Mouse (Mus musculus) kidney, postnatal 0 days (tissue): ENCODE results near the gene Rtbdn. TPM values are rescaled to one million over a fixed set of nuclear protein-coding genes. Genes with fewer than 3 reads are reported as not detected.

Experiments
- ATAC-seq: fragments of 200-750 bp; cut with Nextera tagmentation; replicated peaks from 2 replicates; pipeline ENCODE4 v1.8.0; 2017; ENCODE audit warnings: low read depth, moderate number of reproducible peaks, moderate TSS enrichment, moderate library complexity; ENCODE audit not compliant: low FRiP score
- DNase-seq: peaks from one replicate; pipeline ENCODE4 v3.0.0-alpha.2; 2016; ENCODE audit warnings: low spot score
- H3K27ac ChIP-seq: fragments of 300-500 bp; sonication (generic); 2 replicates; pipeline ENCODE4 v1.5.1; 2014; ENCODE audit warnings: mild to moderate bottlenecking
- H3K27me3 ChIP-seq: fragments of 300-500 bp; sonication (generic); 2 replicates; pipeline ENCODE4 v1.6.1; 2014; ENCODE audit warnings: low read length, mixed read lengths; ENCODE audit not compliant: insufficient read depth
- H3K36me3 ChIP-seq: fragments of 300-500 bp; sonication (generic); 2 replicates; pipeline ENCODE4 v1.6.1; 2014; ENCODE audit warnings: low read length, mixed read lengths; ENCODE audit not compliant: insufficient read depth
- H3K4me1 ChIP-seq: fragments of 300-500 bp; sonication (generic); replicated peaks from 2 replicates; pipeline ENCODE4 v1.6.1; 2014; ENCODE audit warnings: antibody characterized with exemption, low read length, mixed read lengths; ENCODE audit not compliant: insufficient read depth
- H3K4me2 ChIP-seq: fragments of 300-500 bp; sonication (generic); 2 replicates; pipeline ENCODE4 v1.6.1; 2014; ENCODE audit warnings: mild to moderate bottlenecking, low read length, moderate library complexity, mixed read lengths
- H3K4me3 ChIP-seq: fragments of 300-500 bp; sonication (generic); replicated peaks from 2 replicates; pipeline ENCODE4 v1.5.1; 2014; ENCODE audit warnings: low read depth, low read length
- H3K9ac ChIP-seq: fragments of 300-500 bp; sonication (generic); 2 replicates; pipeline ENCODE4 v1.6.1; 2014; ENCODE audit warnings: low read depth, low read length
- H3K9me3 ChIP-seq: fragments of 300-500 bp; sonication (generic); replicated peaks from 2 replicates; pipeline ENCODE4 v1.6.1; 2016; ENCODE audit warnings: low read length, inconsistent platforms, mixed read lengths
- CTCF ChIP-seq: IDR thresholded peaks from 2 replicates; pipeline ENCODE4 v1.5.1; 2016; ENCODE audit warnings: antibody characterized with exemption, low read depth, mild to moderate bottlenecking, moderate library complexity
- WGBS: fragments of 180-500 bp; shearing (Covaris S2); extraction: QIAGEN DNeasy Blood & Tissue Kit; methylation state at CpG from one replicate; pipeline ENCODE4 v1.1.7; 2014; 5-methylcytosine and 5-hydroxymethylcytosine counted together
- polyA plus RNA-seq: library from polyadenylated mRNA; unstranded; fragments of >200 nt; fragmentation: Nextera tagmentation; extraction: Ambion mirVana; gene quantifications from 2 replicates; pipeline ENCODE4 v1.2.1, GENCODE M21; 2015

Gene Rtbdn
- polyA plus RNA-seq, 1 experiment from 2014 or later = 0.09 TPM

GRCm38 (mm10) chr8:84974543-84975142, 27.9 kb downstream of the Rtbdn start:
- no peak for TF ChIP-seq CTCF
- H3K4me3 ChIP-seq = no peak overlapping the region
- no peaks in the 10 kb centered on the region for H3K27me3 ChIP-seq
- ATAC-seq (no peak), DNase-seq (no peak)
- no peak overlapping the region for H3K4me2 ChIP-seq
- WGBS = 79% methylated on average over 8 of the region's 8 CpGs
- H3K27ac ChIP-seq = no peak overlapping the region
- H3K9ac ChIP-seq = no peak overlapping the region
- H3K36me3 ChIP-seq = peaks cover 21% of the 10 kb centered on the region
- peaks cover 20% of the 10 kb centered on the region for H3K4me1 ChIP-seq
- H3K9me3 ChIP-seq = no peaks in the 10 kb centered on the region

GRCm38 (mm10) chr8:84975434-84975833, 28.6 kb downstream of the Rtbdn start:
- ATAC-seq (no peak), DNase-seq (peak; percentile 80)
- H3K4me2 ChIP-seq = peak overlapping the region; percentile 98
- peaks cover 21% of the 10 kb centered on the region for H3K36me3 ChIP-seq
- WGBS = 36% methylated on average over 7 of the region's 7 CpGs
- no peaks in the 10 kb centered on the region for H3K9me3 ChIP-seq
- H3K27me3 ChIP-seq = no peaks in the 10 kb centered on the region
- peak overlapping the region; percentile 69; the same call in 1 of the 2 replicates for H3K4me3 ChIP-seq
- H3K27ac ChIP-seq = peak overlapping the region; percentile 96; the same call in 1 of the 2 replicates
- H3K4me1 ChIP-seq = peaks cover 20% of the 10 kb centered on the region
- peak; percentile 96 for TF ChIP-seq CTCF
- no peak overlapping the region for H3K9ac ChIP-seq

- H3K4me1 ChIP-seq = peaks cover 22% of the 10 kb centered on the region
- peak; percentile 96 for DNase-seq
- under 1% methylated on average over 61 of the region's 61 CpGs for WGBS
- H3K27ac ChIP-seq = peak overlapping the region; percentile 96
- TF ChIP-seq CTCF = no peak
- peak overlapping the region; percentile 69 for H3K4me3 ChIP-seq
- peak overlapping the region; percentile 86 for H3K9ac ChIP-seq
- H3K4me2 ChIP-seq = peak overlapping the region; percentile 98
- ATAC-seq = peak; percentile 67
- H3K36me3 ChIP-seq = peaks cover 16% of the 10 kb centered on the region
- no peaks in the 10 kb centered on the region for H3K27me3 ChIP-seq
- no peaks in the 10 kb centered on the region for H3K9me3 ChIP-seq
Measured at GRCm38 (mm10) chr8:84976031-84976762, 29.4 kb downstream of the Rtbdn start.

GRCm38 (mm10) chr8:84976763-84977434, 30.1 kb downstream of the Rtbdn start:
- Histone ChIP-seq H3K27ac (peak overlapping the region; percentile 96; the same call in 1 of the 2 replicates), H3K4me2 (peak overlapping the region; percentile 98), H3K36me3 (peaks cover 11% of the 10 kb centered on the region; the same call in 1 of the 2 replicates), H3K4me3 (peak overlapping the region; percentile 69), H3K9ac (peak overlapping the region; percentile 86), H3K9me3 (no peaks in the 10 kb centered on the region), H3K4me1 (peaks cover 28% of the 10 kb centered on the region), H3K27me3 (no peaks in the 10 kb centered on the region)
- ATAC-seq (no peak), DNase-seq (no peak)
- no peak for TF ChIP-seq CTCF
- WGBS = 2% methylated on average over 25 of the region's 25 CpGs

GRCm38 (mm10) chr8:84977435-84978247, 30.9 kb downstream of the Rtbdn start:
- no peaks in the 10 kb centered on the region for H3K9me3 ChIP-seq
- H3K4me3 ChIP-seq = peak overlapping the region; percentile 69
- DNase-seq (peak; percentile 66), ATAC-seq (no peak)
- H3K27ac ChIP-seq = peak overlapping the region; percentile 96
- H3K9ac ChIP-seq = peak overlapping the region; percentile 86
- peaks cover 5% of the 10 kb centered on the region; the same call in 1 of the 2 replicates for H3K36me3 ChIP-seq
- peaks cover 35% of the 10 kb centered on the region for H3K4me1 ChIP-seq
- no peak; the same call in 1 of the 2 replicates for TF ChIP-seq CTCF
- H3K4me2 ChIP-seq = peak overlapping the region; percentile 98
- under 1% methylated on average over 68 of the region's 70 CpGs for WGBS
- no peaks in the 10 kb centered on the region for H3K27me3 ChIP-seq
